Mouse (Mus musculus) megakaryocyte, embryonic 14.5 days (primary cell): ENCODE results near the gene Hnrnpc.

Experiments
- FLI1 ChIP-seq: IDR thresholded peaks from 2 replicates; pipeline ENCODE4 v1.6.1; 2012; ENCODE audit warnings: low read length, inconsistent platforms, mixed read lengths
- GATA1 ChIP-seq: IDR thresholded peaks from 3 replicates; pipeline ENCODE4 v1.6.1; 2012; ENCODE audit warnings: mixed read lengths, low read length, inconsistent platforms, borderline replicate concordance

GRCm38 (mm10) chr14:52110346-52110745 is 6.5 kb upstream of the Hnrnpc start, which contains the start of gene Rpgrip1:
- no peak for TF ChIP-seq GATA1
- no peak for TF ChIP-seq FLI1
